8 mouse cellular contexts compared by ENCODE assay signal in genomic region chr2:23021721-23022120, GRCm38 (mm10). TPM values are rescaled to one million over a fixed set of nuclear protein-coding genes. Genes with fewer than 3 reads are reported as not detected.
DNase-seq lines count a peak whose midpoint lies in the region; ATAC-seq and TF ChIP-seq lines count a peak whose summit lies in the region.
"Had no signal": no experiment of that assay in that cellular context is flagged by ENCODE, and none has a peak within 500 bp of the region (broad histone marks: within the 10 kb centered on the region; RNA-seq: fewer than 3 reads in every experiment).

No protein-coding gene starts in this region.

- H3K4me1 ChIP-seq in CH12.LX (ENCODE audit: control insufficient read depth in 1 of 2, insufficient read depth in 2 of 2) = peaks cover 6 to 49% of the 10 kb centered on the region in 2 experiments; a peak in 3 of 4 replicates
- H3K4me1 ChIP-seq in heart, embryonic 12.5 days (replicated peaks) = peaks cover 20% of the 10 kb centered on the region

- peaks cover 45% of the 10 kb centered on the region for H3K79me2 ChIP-seq in CH12.LX (replicated peaks; ENCODE audit: control insufficient read depth, extremely low read depth, insufficient read depth, poor library complexity, severe bottlenecking)

- H3K27me3 ChIP-seq in CH12.LX (replicated peaks) = no peaks in the 10 kb centered on the region
- no peaks in the 10 kb centered on the region for H3K27me3 ChIP-seq in heart, embryonic 12.5 days (replicated peaks)
- H3K27me3 ChIP-seq: hindbrain, embryonic 15.5 days had no signal

- no peak for TF ChIP-seq POLR2A in CH12.LX (IDR thresholded peaks at IDR 0.05; ENCODE audit: low read depth, low read length)

- no peak overlapping the region for H3K4me3 ChIP-seq in CH12.LX (replicated peaks in 1 of 3; ENCODE audit: low read depth in 2 of 3, low read length in 2 of 3, poor library complexity in 1 of 3)
- H3K4me3 ChIP-seq in heart, embryonic 12.5 days = no peak overlapping the region
- H3K4me3 ChIP-seq: hindbrain, embryonic 15.5 days had no signal

- no peak for TF ChIP-seq EP300 in CH12.LX (IDR thresholded peaks at IDR 0.05; ENCODE audit: low read length)

- in situ Hi-C loops in CH12.LX (cut with MboI; ENCODE audit: low pct_ligation_motif_present, low pct_unique_long_range_greater_than_20kb, low sequenced_read_pairs) = no loop called here

- H3K36me3 ChIP-seq in CH12.LX (replicated peaks in 1 of 2; ENCODE audit: control insufficient read depth in 1 of 2, insufficient read depth in 1 of 2, low read length in 1 of 2) = peaks cover 5 to 34% of the 10 kb centered on the region in 2 experiments
- H3K36me3 ChIP-seq in heart, embryonic 12.5 days = peaks cover 3% of the 10 kb centered on the region; the same call in 1 of the 2 replicates
- H3K36me3 ChIP-seq: hindbrain, embryonic 15.5 days had no signal

- H3K9ac ChIP-seq in CH12.LX (ENCODE audit: insufficient read depth, low read depth) = no peak overlapping the region
- no peak overlapping the region for H3K9ac ChIP-seq in heart, embryonic 12.5 days
- H3K9ac ChIP-seq: hindbrain, embryonic 15.5 days had no signal

- TF ChIP-seq RAD21 in CH12.LX (IDR thresholded peaks at IDR 0.05; ENCODE audit: low read depth, low read length) = no peak

- peaks cover 4% of the 10 kb centered on the region for H3K9me3 ChIP-seq in CH12.LX (replicated peaks; ENCODE audit: low read length)
- H3K9me3 ChIP-seq in heart, embryonic 12.5 days (replicated peaks) = no peaks in the 10 kb centered on the region
- H3K9me3 ChIP-seq: hindbrain, embryonic 15.5 days had no signal

- H3K4me2 ChIP-seq in CH12.LX (ENCODE audit: insufficient read depth, low read depth, poor library complexity, severe bottlenecking) = no peak overlapping the region
- H3K4me2 ChIP-seq in heart, embryonic 12.5 days = no peak overlapping the region
- H3K4me2 ChIP-seq: hindbrain, embryonic 15.5 days had no signal

- dilution Hi-C loops in CH12.LX (cut with MboI; ENCODE audit: extremely low pct_ligation_motif_present, extremely low pct_unique_long_range_greater_than_20kb, low sequenced_read_pairs) = no loop called here

- peak overlapping the region; percentile 24; the same call in 1 of the 2 replicates for H3K27ac ChIP-seq in CH12.LX (ENCODE audit: insufficient read depth, low read depth)
- peak overlapping the region; percentile 11; the same call in 1 of the 2 replicates for H3K27ac ChIP-seq in heart, embryonic 12.5 days (ENCODE audit: poor library complexity, severe bottlenecking)
- H3K27ac ChIP-seq: hindbrain, embryonic 15.5 days had no signal

- 40% methylated on average over 4 of the region's 4 CpGs for WGBS in heart, embryonic 12.5 days

- peak; percentile 84 for ATAC-seq in heart, embryonic 12.5 days (ENCODE audit: insufficient number of reproducible peaks, low FRiP score)

- peak; percentile 13 for DNase-seq in CH12.LX (ENCODE audit: extremely low read depth)
- DNase-seq in adrenal gland, adult 8-10 months = peak; percentile 40
- DNase-seq in lung, postnatal 25 days (ENCODE audit: low spot score) = peak; percentile 41
- DNase-seq in cerebellum, adult 9-11 months = no peak
- DNase-seq in frontal cortex, adult 2 months (ENCODE audit: extremely low spot score in 1 of 2, low spot score in 1 of 2) = no peak
- no peak for DNase-seq in frontal cortex, postnatal 10 days (ENCODE audit: low spot score in 2 of 2)

- no peak for TF ChIP-seq CTCF in CH12.LX (conservative IDR thresholded peaks at IDR 0.05 in 1 of 2, IDR thresholded peaks at IDR 0.05 in 1 of 2; ENCODE audit: low read depth in 2 of 2, low read length in 2 of 2)

TF ChIP-seq in CH12.LX, 34 proteins besides CTCF, POLR2A, EP300 and RAD21:
- TF ChIP-seq UBTF (IDR thresholded peaks at IDR 0.05; ENCODE audit: low read depth, low read length) (no peak), JUND (conservative IDR thresholded peaks at IDR 0.05; ENCODE audit: low read depth, low read length) (no peak), MEF2A (IDR thresholded peaks at IDR 0.05; ENCODE audit: borderline replicate concordance, low read depth, low read length) (no peak), ETS1 (conservative IDR thresholded peaks at IDR 0.05; ENCODE audit: low read depth, low read length) (no peak), SMC3 (IDR thresholded peaks at IDR 0.05; ENCODE audit: low read depth, low read length) (no peak), ZMIZ1 (IDR thresholded peaks at IDR 0.05; ENCODE audit: low read depth, low read length) (no peak), MAX (IDR thresholded peaks at IDR 0.05; ENCODE audit: low read length) (no peak), POLR2AphosphoS2 (IDR thresholded peaks at IDR 0.05; ENCODE audit: low read depth, low read length) (no peak), USF1 (IDR thresholded peaks at IDR 0.05; ENCODE audit: low read depth, low read length) (no peak), JUN (IDR thresholded peaks at IDR 0.05; ENCODE audit: insufficient read depth, low read depth, low read length) (no peak), SIN3A (IDR thresholded peaks at IDR 0.05; ENCODE audit: low read length) (no peak), CHD1 (IDR thresholded peaks at IDR 0.05; ENCODE audit: low read depth, low read length) (no peak)

RNA-seq across cellular contexts. Expression of gene Abi1, which starts 18.3 kb away (rescaled TPM):
- total RNA-seq in CH12.LX (2012; rRNA removed) = 43.1 and 45.7 TPM in 2 replicates
- total RNA-seq in CH12.LX (2014; rRNA removed) = 104 and 112 TPM in 2 replicates
- polyA plus RNA-seq in CH12.LX (2012; ENCODE audit: insufficient read length, low read depth) = 65.0 and 74.6 TPM in 2 replicates
- total RNA-seq in adrenal gland, adult 8-10 months (2022) = 10 to 100 TPM; 59.0 to 81.6 (median 75.0) TPM
- 33.9 and 37.0 TPM in 2 replicates for polyA plus RNA-seq in heart, embryonic 12.5 days (2016; fragmentation: Nextera tagmentation; extraction: Ambion mirVana)
- 114 and 117 TPM in 2 replicates for polyA plus RNA-seq in frontal cortex, adult 2 months (2012; rRNA removed)

RNA-seq across cellular contexts. Expression of gene Acbd5, which starts 46.2 kb away (rescaled TPM):
- total RNA-seq in CH12.LX (2012; rRNA removed) (10.9 and 11.6 TPM in 2 replicates), CH12.LX (2014; rRNA removed) (15.2 and 16.3 TPM in 2 replicates)
- polyA plus RNA-seq in CH12.LX (2012; ENCODE audit: insufficient read length, low read depth) = 12.5 and 13.9 TPM in 2 replicates
- total RNA-seq in adrenal gland, adult 8-10 months (2022) = 100 to 1,000 TPM in 2 of 4 experiments, 10 to 100 TPM in 2; 75.9 to 121 (median 96.1) TPM
- polyA plus RNA-seq in heart, embryonic 12.5 days (2016; fragmentation: Nextera tagmentation; extraction: Ambion mirVana) = 32.7 and 33.7 TPM in 2 replicates
- polyA plus RNA-seq in frontal cortex, adult 2 months (2012; rRNA removed) = 46.1 and 48.8 TPM in 2 replicates

Comparison
In these comparisons a context has a peak if more than half of its experiments do, and no peak if none do; other contexts are left out.
1. DNase-seq: peak in CH12.LX (single experiment), adrenal gland, adult 8-10 months (single experiment) and lung, postnatal 25 days (single experiment); none in cerebellum, adult 9-11 months (single experiment), frontal cortex, adult 2 months (0 of 2) and frontal cortex, postnatal 10 days (0 of 2).